Mouse (Mus musculus): ENCODE results near the gene Cfap126. TPM values are rescaled to one million over a fixed set of nuclear protein-coding genes. Genes with fewer than 3 reads are reported as not detected.
"Not testable (repeated sequence)": the region's sequence is repeated elsewhere in the genome, so short reads cannot be mapped to it uniquely, and the experiment has no call there.

Gene Cfap126
- polyA plus RNA-seq, 1 experiment from 2014 or later, result 6.4 TPM

- H3K27ac ChIP-seq (ENCODE audit: low read length), result no peak overlapping the region
- H3K9ac ChIP-seq (replicated peaks; ENCODE audit: low read depth, low read length), result no peak overlapping the region
- peaks cover 45% of the 10 kb centered on the region for H3K36me3 ChIP-seq (ENCODE audit: control insufficient read depth, insufficient read depth)
- ATAC-seq, result no peak
- no peaks in the 10 kb centered on the region for H3K9me3 ChIP-seq (ENCODE audit: control insufficient read depth, low read length)
- no peak overlapping the region for H3K4me3 ChIP-seq (replicated peaks; ENCODE audit: low read length)
- no peak overlapping the region for H3K4me2 ChIP-seq (ENCODE audit: low read length)
- H3K27me3 ChIP-seq (replicated peaks; ENCODE audit: control insufficient read depth, insufficient read depth, low read length), result no peaks in the 10 kb centered on the region
- no peaks in the 10 kb centered on the region for H3K4me1 ChIP-seq (replicated peaks; ENCODE audit: control insufficient read depth, insufficient read depth, low read length)
- WGBS, result 92% methylated on average over 1 of the region's 1 CpGs
Observed at GRCm38 (mm10) chr1:171130971-171131370, 17.3 kb downstream of the Cfap126 start.

DNA sequence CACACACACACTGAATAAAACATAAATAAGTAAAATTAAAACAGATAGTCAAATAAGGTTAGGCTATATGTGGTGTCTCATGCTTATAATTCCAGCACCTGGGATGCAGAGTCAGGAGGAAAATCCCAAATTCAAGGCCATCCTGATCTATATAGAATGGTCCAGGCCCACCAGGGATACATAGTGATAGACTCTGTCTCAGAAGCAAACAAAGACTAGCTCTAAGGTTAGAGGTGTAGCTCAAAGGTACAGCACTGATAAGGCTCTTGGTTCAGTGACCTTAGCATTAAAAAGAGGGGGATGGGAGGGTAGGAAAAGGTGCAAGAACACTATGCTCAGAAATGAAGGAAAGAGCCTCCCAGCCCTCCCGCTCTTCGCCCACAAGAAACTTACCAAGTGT, 21.9 kb downstream of the Cfap126 start:
- H3K4me2 ChIP-seq (ENCODE audit: low read length), result no peak overlapping the region
- H3K36me3 ChIP-seq (ENCODE audit: control insufficient read depth, insufficient read depth), result peaks cover 41% of the 10 kb centered on the region
- 98% methylated on average over 2 of the region's 2 CpGs for WGBS
- H3K4me1 ChIP-seq (replicated peaks; ENCODE audit: control insufficient read depth, insufficient read depth, low read length), result no peaks in the 10 kb centered on the region
- H3K27ac ChIP-seq (ENCODE audit: low read length), result no peak overlapping the region
- no peaks in the 10 kb centered on the region for H3K9me3 ChIP-seq (ENCODE audit: control insufficient read depth, low read length)
- ATAC-seq, result no peak
- H3K4me3 ChIP-seq (replicated peaks; ENCODE audit: low read length), result no peak overlapping the region
- no peaks in the 10 kb centered on the region for H3K27me3 ChIP-seq (replicated peaks; ENCODE audit: control insufficient read depth, insufficient read depth, low read length)
- H3K9ac ChIP-seq (replicated peaks; ENCODE audit: low read depth, low read length), result no peak overlapping the region

DNA sequence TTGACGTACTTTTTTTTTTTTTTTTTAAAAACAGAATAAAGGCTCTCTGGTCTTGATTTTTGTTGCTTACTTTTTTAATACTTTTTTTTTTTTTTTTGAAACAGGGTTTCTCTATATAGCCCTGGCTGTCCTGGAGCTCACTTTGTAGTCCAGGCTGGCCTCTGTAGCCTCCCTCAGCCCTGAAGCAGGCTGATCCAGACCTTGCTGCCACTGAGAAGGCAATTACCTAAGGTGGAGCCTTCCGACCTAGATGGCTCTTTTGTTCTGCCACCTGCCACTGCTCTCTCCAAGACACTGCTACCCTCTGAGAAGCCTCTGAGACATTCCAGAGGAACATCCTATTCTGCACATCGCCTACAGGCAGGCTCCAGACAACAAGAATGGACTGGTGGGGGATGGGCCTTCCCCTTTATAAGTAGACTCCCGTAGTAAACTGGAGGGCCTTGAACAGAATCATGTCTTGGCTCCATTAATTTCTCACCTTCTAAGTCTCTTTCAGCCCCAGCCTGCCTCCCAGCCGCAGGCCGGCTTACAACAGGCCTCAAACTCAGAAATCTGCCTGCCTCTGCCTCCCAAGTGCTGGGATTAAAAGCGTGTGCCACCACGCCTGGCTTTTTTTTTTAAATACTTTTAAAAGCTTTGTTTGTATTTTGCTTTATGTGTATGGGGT, 23.9 kb downstream of the Cfap126 start:
- H3K9ac ChIP-seq (replicated peaks; ENCODE audit: low read depth, low read length); H3K9me3 ChIP-seq (ENCODE audit: control insufficient read depth, low read length); H3K27ac ChIP-seq (ENCODE audit: low read length); ATAC-seq; H3K4me2 ChIP-seq (ENCODE audit: low read length); H3K27me3 ChIP-seq (replicated peaks; ENCODE audit: control insufficient read depth, insufficient read depth, low read length); H3K4me3 ChIP-seq (replicated peaks; ENCODE audit: low read length); H3K4me1 ChIP-seq (replicated peaks; ENCODE audit: control insufficient read depth, insufficient read depth, low read length): not testable (repeated sequence)
- peaks cover 45% of the 10 kb centered on the region for H3K36me3 ChIP-seq (ENCODE audit: control insufficient read depth, insufficient read depth)
- 89% methylated on average over 8 of the region's 8 CpGs for WGBS

DNA sequence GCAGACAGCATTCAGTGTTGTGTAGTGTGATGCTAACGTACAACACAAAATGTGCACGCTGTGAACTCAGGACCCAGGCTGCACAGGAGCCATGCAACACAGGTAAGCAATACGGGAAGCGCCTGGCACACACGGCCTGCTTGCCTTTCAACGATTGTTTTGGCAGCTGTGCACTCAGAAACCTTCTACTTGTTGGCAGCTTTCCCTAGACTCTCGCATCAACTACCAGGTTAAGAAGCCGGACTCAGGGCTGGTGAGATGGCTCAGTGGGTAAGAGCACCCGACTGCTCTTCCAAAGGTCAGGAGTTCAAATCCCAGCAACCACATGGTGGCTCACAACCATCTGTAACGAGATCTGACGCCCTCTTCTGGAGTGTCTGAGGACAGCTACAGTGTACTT, 29.3 kb downstream of the Cfap126 start:
- 82% methylated on average over 9 of the region's 11 CpGs for WGBS
- H3K27ac ChIP-seq (ENCODE audit: low read length); H3K9ac ChIP-seq (replicated peaks; ENCODE audit: low read depth, low read length); H3K9me3 ChIP-seq (ENCODE audit: control insufficient read depth, low read length); H3K4me3 ChIP-seq (replicated peaks; ENCODE audit: low read length); H3K4me1 ChIP-seq (replicated peaks; ENCODE audit: control insufficient read depth, insufficient read depth, low read length); ATAC-seq; H3K27me3 ChIP-seq (replicated peaks; ENCODE audit: control insufficient read depth, insufficient read depth, low read length); H3K4me2 ChIP-seq (ENCODE audit: low read length): not testable (repeated sequence)
- peaks cover 28% of the 10 kb centered on the region for H3K36me3 ChIP-seq (ENCODE audit: control insufficient read depth, insufficient read depth)

DNA sequence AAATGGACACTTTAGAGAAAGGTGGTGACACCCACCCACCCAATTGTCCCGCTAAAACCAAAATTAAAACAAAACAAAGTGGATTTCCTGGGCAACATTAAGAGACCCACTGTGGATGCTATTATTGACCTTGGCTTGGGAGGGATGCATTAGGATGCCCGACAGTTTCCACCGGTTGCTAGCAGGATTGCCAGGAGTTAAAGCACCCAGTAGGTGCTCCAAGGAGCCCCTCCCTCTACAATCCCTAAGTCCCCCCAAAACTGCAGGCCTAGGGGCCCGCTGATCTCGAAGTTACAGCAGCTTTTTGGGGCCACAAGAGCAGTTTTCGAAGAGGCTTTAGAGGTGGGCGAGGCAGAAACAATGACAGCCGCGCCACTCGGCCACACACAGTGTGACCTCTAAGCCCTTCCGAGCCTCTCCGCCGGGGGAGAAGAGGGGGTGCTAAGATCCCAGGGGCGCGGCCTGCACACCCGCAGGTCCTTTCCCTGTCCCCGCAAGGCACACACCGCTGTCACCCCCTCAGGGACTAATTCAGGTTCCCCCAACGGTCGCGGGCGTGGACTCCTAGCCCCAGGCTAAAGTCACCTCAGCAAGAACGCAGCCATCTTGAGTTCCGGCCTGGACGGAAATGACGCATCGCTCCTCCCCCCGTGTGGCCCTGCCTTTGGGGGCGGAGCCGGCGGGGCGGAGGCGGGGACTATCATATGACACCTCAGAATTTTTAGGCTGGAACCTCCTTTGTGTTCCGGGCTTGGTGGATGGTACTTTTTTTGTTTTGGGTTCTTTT, 36.4 kb downstream of the Cfap126 start, which contains the start of the genes Sdhc and Mpz:
Gene Sdhc (minus strand): TSS at position 630 of the 787 bp plus-strand sequence.
Gene Mpz (plus strand): TSS at position 738 of the 787 bp plus-strand sequence.
- H3K4me3 ChIP-seq (replicated peaks; ENCODE audit: low read length), result peak within 1 kb of the TSS; percentile 78
- peak within 1 kb of the TSS; percentile 89 for H3K4me2 ChIP-seq (ENCODE audit: low read length)
- H3K36me3 ChIP-seq (ENCODE audit: control insufficient read depth, insufficient read depth), result no peaks in the 10 kb centered on the region
- H3K27ac ChIP-seq (ENCODE audit: low read length), result peak within 1 kb of the TSS; percentile 81
- peaks cover 3% of the 10 kb centered on the region for H3K27me3 ChIP-seq (replicated peaks; ENCODE audit: control insufficient read depth, insufficient read depth, low read length)
- no peaks in the 10 kb centered on the region for H3K9me3 ChIP-seq (ENCODE audit: control insufficient read depth, low read length)
- H3K9ac ChIP-seq (replicated peaks; ENCODE audit: low read depth, low read length), result peak within 1 kb of the TSS; percentile 90
- peak; percentile 98 for ATAC-seq
- WGBS, result under 1% methylated on average over 34 of the region's 34 CpGs
- peaks cover 13% of the 10 kb centered on the region for H3K4me1 ChIP-seq (replicated peaks; ENCODE audit: control insufficient read depth, insufficient read depth, low read length)

GRCm38 (mm10) chr1:171150838-171151391, 37.2 kb downstream of the Cfap126 start:
- Histone ChIP-seq H3K9ac (replicated peaks; ENCODE audit: low read depth, low read length) (peak overlapping the region; percentile 90), H3K27ac (ENCODE audit: low read length) (peak overlapping the region; percentile 81), H3K36me3 (ENCODE audit: control insufficient read depth, insufficient read depth) (no peaks in the 10 kb centered on the region), H3K4me2 (ENCODE audit: low read length) (peak overlapping the region; percentile 80), H3K27me3 (replicated peaks; ENCODE audit: control insufficient read depth, insufficient read depth, low read length) (peaks cover 3% of the 10 kb centered on the region), H3K4me1 (replicated peaks; ENCODE audit: control insufficient read depth, insufficient read depth, low read length) (peaks cover 13% of the 10 kb centered on the region), H3K4me3 (replicated peaks; ENCODE audit: low read length) (peak overlapping the region; percentile 78), H3K9me3 (ENCODE audit: control insufficient read depth, low read length) (no peaks in the 10 kb centered on the region)
- 5% methylated on average over 18 of the region's 18 CpGs for WGBS
- ATAC-seq, result peak; percentile 51

- no peaks in the 10 kb centered on the region for H3K9me3 ChIP-seq (ENCODE audit: control insufficient read depth, low read length)
- no peak overlapping the region for H3K4me3 ChIP-seq (replicated peaks; ENCODE audit: low read length)
- H3K36me3 ChIP-seq (ENCODE audit: control insufficient read depth, insufficient read depth), result no peaks in the 10 kb centered on the region
- H3K4me1 ChIP-seq (replicated peaks; ENCODE audit: control insufficient read depth, insufficient read depth, low read length), result peaks cover 13% of the 10 kb centered on the region
- 83% methylated on average over 4 of the region's 4 CpGs for WGBS
- H3K27ac ChIP-seq (ENCODE audit: low read length), result no peak overlapping the region
- no peak for ATAC-seq
- H3K27me3 ChIP-seq (replicated peaks; ENCODE audit: control insufficient read depth, insufficient read depth, low read length), result peaks cover 10% of the 10 kb centered on the region
- no peak overlapping the region for H3K4me2 ChIP-seq (ENCODE audit: low read length)
- H3K9ac ChIP-seq (replicated peaks; ENCODE audit: low read depth, low read length), result no peak overlapping the region
Observed at GRCm38 (mm10) chr1:171151966-171152365, 38.2 kb downstream of the Cfap126 start.

- Histone ChIP-seq H3K27me3 (replicated peaks; ENCODE audit: control insufficient read depth, insufficient read depth, low read length) (peaks cover 24% of the 10 kb centered on the region), H3K4me1 (replicated peaks; ENCODE audit: control insufficient read depth, insufficient read depth, low read length) (peaks cover 4% of the 10 kb centered on the region; the same call in 1 of the 2 replicates), H3K36me3 (ENCODE audit: control insufficient read depth, insufficient read depth) (no peaks in the 10 kb centered on the region), H3K4me2 (ENCODE audit: low read length) (no peak overlapping the region), H3K9me3 (ENCODE audit: control insufficient read depth, low read length) (no peaks in the 10 kb centered on the region), H3K9ac (replicated peaks; ENCODE audit: low read depth, low read length) (no peak overlapping the region), H3K4me3 (replicated peaks; ENCODE audit: low read length) (no peak overlapping the region), H3K27ac (ENCODE audit: low read length) (no peak overlapping the region)
- whole genome bisulfite sequencing, result 74% methylated on average over 3 of the region's 3 CpGs
- no peak for ATAC-seq
Observed at GRCm38 (mm10) chr1:171156644-171157043, 42.9 kb downstream of the Cfap126 start.

DNA sequence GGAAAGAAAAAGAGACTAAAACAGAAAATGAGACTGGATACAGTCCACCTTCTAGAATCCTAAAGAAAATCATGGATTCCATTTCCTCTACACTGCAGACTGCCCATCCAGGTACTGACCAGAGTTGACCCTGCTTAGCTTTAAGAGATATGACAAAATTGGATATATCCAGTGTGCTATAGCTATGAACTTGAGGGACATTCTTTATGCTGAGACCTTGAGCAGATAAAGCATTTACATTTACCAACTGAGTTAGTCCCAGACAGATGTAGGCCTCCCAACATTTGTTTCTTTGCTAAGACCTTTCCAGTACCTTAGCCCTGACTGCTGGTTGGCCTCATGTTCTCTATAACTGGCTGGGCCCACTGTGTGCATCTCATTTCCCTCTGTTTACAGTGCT, 44.2 kb downstream of the Cfap126 start:
- Histone ChIP-seq H3K27ac (ENCODE audit: low read length) (no peak overlapping the region), H3K4me1 (replicated peaks; ENCODE audit: control insufficient read depth, insufficient read depth, low read length) (peaks cover 4% of the 10 kb centered on the region; the same call in 1 of the 2 replicates), H3K4me3 (replicated peaks; ENCODE audit: low read length) (no peak overlapping the region), H3K9me3 (ENCODE audit: control insufficient read depth, low read length) (no peaks in the 10 kb centered on the region), H3K4me2 (ENCODE audit: low read length) (no peak overlapping the region), H3K27me3 (replicated peaks; ENCODE audit: control insufficient read depth, insufficient read depth, low read length) (peaks cover 24% of the 10 kb centered on the region), H3K9ac (replicated peaks; ENCODE audit: low read depth, low read length) (no peak overlapping the region), H3K36me3 (ENCODE audit: control insufficient read depth, insufficient read depth) (no peaks in the 10 kb centered on the region)
- no peak for ATAC-seq

Measured in forebrain, embryonic 16.5 days (tissue).